Mouse (Mus musculus) thymus, postnatal 4 days (tissue): ENCODE results near the gene Nrf1.

Source experiments
- DNase-seq: peaks from one replicate; pipeline ENCODE4 v3.0.0; 2021

The Nrf1 gene

DNA sequence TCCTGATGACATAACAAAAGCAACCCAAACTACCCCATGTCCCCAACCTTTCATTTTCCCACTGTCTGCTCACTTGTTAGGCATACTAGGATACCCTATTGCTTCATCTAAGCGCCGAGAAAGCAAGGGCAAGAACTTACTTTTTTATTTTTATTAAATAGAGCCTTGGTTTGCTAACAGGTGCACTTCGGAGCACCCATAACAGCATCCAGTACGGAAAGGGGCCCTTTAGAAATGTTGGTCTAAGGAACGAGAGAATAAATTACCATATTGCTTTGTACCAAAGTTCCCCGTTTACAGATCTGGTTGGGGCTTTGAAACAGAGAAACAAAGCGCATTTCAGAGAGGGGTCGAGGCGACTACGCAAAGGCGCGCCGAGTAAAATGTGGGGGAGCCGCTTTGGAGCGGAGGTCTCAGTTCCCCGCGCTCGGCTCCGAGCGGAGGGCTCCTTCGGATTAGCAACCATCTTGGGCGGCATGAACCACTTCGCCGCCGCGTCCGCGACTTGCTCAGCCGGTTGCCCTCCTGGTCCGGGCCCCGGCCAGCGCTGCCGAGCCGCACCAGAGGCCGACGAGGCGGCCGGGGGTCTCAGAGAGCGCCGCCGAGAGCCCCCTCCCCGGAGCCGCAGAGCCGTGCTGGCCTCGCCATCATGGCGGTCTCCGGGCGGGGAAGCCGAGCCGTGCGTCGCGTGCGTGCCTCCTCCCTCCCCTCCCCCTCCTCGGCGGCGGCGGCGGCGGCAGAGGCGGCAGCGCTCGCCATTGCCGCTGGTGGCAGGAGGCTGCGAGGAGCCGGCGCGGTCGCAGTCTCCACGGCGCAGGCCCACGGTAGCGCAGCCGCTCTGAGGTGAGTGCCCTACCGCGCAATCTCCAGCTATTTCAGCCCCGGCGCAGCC lies at the start of gene Nrf1:
TSS of gene Nrf1 (plus strand) at position 718 of the 892 bp plus-strand sequence.
- DNase-seq = peak; percentile 97

DNA sequence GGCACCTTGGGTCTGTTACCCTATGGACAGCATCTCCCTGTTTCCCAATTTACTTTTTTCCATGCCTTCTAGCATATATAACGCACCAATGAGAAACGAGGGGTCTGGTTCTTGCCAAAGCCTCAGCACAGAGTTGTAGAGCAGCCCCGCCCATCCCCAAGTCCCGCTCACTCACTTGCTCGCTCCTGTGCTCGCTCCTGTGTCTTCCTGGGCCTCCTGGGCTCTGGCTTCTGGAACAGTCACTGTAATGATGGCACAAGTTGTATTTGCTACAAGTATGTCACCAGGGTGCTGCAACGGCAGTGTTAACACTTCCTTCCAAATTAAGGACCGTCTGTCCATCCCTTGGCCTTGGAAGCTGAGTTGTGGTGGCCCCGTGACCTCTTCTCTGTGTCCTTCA lies 49.6 kb upstream of the Nrf1 start:
- DNase-seq = peak; percentile 34

DNA sequence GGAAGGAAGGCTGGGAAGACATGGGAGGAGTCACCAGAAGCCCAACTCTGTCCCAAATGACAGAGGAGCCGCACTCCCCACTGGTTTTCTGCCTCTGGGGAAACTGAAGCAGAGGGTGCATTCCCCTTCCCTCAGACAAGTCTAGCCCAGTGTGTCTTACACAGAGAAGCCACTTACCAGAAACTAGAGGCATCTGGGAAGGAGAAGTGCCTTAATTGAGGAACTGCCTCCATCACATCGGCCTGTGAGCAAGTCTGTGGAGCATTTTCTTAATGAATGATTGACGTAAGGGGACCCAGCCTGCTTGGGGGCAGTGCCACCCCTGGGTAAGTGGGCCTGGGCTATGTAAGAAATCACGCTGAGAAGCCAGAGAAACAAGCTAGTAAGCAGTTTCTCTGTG lies 49.0 kb upstream of the Nrf1 start:
- no peak for DNase-seq

DNA sequence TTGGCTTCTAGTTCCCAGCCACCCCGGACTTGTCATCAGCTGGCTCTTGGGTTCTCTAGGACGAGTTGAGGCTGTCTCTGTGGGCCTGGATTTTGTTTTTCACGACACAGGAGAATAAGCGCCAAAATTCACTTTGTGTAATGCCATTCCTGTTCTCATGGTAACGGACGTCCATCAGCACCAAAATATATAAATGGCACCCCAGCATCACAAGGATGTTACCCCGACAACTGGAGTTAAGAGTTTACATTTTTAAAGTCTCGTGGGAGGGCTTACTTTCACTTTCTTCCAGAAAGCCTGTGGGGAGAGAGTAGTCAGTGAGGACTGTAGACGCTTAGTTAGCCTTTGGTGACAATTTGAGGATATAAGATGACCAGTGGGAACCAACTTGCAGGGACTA lies 45.2 kb upstream of the Nrf1 start:
- DNase-seq = no peak

DNA sequence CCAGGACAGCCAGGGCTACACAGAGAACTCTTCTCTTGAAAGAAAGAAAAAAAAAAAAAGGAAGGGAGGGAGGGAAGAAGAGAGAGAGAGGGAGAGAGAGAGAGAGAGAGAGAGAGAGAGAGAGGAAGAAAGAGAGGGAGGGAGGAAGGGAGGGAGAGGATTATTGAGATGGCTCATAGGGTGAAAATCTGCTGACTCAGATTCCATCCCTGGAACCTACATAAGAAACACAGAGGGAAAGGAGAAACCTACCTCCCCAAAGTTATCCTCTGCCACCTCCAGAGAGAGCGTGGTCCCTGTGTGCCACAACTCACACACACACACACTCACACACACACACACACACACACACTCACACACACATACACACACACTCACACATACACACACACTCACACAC lies 41.9 kb upstream of the Nrf1 start:
- no peak for DNase-seq

DNA sequence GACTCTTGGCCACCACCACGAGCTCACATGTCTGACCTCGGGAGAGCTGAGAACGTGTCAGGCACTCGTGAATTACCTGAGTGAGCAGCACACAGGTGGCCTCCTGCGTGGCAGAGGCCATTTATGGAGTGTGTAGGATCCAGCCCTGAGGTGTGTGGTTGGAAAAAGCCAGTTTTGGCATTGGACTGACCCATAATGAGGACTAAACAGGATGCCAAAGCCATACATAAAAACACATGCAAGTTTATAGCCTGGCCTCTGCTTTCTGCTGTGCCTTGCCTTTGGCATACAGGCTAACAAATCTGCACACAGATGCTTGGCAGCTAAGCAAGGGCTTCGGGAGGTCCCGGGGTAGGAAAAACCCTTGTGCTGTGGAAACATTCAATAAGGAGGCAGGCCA lies 38.6 kb upstream of the Nrf1 start:
- no peak for DNase-seq

DNA sequence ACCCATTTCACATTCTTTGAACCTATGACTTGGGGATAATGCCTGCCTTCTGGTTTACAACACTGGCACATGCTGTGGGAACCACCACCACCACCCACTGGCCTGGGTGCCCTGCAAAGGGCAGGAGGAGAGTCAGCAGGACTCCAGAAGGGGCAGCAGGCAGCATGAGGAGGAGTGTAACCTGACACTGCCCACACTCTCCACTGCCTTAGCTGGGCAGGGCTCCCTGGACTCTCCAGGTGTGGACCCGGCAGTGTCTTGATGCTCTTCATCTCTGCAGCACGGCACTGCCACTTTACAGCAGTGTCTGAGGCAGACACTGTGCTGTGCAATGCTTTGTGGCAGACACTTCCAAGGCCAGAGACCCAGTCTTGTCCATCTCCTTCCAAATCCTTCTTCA lies 34.3 kb upstream of the Nrf1 start:
- DNase-seq = no peak

DNA sequence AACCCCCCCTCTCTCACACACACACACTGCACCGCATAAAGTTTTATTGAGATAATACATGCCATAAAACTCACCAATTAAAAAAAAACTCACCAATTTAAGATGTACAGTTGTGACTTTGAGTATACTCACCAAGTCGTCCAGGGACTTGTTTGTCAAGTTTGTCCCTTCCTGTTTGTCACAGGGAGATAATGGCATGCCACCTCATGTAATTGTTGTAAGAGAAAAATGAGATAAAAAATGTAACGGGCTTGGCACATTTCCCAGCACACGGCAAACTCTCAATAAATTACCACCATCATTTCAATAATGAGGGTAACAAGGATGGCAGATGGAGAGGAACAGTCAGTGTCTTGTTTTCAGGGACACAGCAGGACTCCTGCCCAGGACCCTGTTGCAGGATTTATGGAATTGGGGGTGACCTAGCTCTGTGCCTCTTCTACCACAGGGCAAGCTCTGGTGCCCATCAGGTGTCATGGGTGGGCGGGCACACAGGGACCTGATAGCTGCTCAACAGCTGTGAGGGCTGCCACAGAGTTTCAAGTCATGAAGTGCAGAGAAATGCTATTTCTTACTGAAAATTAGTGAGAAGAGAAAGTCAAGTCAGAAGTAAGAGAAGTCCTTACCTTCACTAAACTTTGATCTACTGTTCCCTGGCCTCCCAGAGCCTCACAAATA lies 33.5 kb upstream of the Nrf1 start:
- no peak for DNase-seq

DNA sequence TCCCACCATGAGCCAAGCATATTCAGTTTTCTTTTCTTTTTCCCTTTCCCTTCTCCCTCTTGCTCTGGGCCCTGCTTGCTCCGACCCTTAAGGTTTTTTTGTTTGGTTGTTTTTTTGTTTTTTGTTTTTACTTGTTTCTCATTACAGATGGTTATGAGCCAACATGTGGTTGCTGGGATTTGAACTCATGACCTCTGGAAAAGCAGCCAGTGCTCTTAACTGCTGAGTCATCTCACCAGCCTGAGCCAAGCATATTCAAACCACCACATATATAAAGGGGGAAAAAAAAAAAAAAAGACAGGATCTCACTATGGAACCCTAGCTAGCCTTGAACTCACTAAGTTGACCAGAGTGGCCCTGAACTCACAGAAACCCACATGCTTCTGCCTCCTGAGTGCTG lies 26.5 kb upstream of the Nrf1 start:
- no peak for DNase-seq

DNA sequence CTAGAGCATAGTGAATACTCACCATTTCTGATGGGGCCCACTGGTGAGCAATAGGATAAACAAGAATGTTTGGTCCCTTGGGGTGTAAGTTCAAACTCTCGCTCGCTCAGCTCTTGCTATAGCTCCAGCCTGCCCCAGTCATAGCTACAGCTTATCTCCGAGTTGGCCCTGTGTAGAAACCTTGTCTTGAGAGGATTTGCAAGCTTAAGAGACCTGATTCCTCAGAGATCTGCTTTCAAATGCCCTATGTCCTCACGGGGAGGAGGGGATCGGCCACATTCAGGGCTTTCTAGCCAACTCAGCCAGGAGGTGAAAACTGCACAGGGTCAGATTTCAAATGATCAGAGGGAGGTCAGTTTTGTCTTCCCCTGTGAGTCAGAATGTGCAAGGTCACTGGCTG lies 26.1 kb upstream of the Nrf1 start:
- DNase-seq = no peak

DNA sequence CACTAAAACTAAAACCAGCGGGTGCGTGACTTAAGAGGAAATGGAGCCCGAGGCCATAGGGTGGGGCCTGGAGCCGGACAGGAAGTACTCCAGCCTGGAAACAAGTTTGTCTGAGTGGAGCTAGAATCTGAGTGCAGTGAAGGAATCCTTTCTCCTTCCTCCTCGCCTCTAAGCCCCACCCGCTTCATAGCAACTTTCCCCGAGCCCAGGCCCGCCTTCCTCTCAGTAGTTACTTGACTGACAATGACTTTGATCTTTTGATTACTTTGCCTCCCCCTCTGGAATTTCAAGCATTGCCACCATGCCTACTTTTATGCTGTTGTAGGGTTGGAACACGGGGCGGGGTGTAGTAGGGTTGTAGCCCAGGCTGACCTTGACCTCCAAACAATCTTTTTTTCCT lies 21.0 kb upstream of the Nrf1 start:
- DNase-seq = no peak

DNA sequence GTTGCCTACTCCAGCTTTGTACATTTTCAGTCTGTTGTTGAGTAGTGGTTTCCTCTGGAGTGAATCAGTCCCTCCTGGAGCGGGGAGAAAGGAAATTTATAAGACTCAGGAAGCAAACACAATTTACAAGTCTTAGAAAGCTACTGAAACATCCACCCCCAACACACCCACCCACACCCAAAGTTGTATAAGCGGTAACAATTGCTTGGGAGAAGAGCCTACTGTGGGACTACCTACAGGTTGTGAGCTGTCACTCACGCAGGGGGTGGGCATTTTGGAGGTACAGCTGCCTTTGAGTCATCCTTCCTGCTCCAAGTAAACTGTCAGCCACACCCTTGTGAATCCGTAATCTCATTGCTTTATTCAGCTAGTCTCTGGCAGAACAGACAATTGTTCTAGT lies 19.4 kb upstream of the Nrf1 start:
- DNase-seq = no peak

DNA sequence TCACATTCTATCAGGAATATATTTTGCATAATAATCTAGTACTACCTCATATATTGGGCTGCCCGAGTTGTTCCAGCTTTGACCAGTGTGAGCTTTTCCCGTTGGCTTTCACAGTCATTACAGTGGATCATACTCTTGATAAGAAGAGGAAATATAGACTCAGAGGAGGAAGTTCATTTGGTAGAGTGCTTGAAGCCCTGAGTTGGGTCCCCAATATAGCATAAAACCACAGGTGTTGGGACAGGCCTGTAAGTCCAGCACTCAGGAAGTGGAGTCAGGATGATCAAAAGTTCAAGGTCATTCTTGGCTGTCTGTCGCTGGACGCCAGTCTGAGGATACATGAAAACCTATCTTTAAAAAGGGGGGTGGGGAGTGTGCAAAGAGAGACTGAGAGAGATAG lies 12.7 kb upstream of the Nrf1 start:
- no peak for DNase-seq

DNA sequence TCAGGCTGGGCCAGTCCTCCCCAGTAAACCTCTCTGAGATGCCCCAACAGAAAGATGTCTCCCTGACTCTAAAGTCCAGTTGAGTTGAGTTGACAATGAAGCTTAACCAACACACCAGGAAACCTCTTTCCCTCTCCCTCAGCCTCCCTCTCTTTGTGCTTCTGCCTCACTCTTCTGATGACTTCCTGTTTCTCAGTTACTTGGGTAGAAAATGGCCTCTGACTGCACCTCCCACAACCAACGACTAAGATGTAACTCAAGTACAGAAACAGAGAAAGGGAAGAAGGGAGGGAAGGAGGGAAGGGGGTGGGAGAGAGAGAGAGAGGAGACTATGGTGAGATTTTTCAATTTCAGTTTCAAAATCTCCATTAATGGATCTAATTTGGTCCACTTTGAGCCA lies 6.3 kb upstream of the Nrf1 start:
- DNase-seq = no peak

DNA sequence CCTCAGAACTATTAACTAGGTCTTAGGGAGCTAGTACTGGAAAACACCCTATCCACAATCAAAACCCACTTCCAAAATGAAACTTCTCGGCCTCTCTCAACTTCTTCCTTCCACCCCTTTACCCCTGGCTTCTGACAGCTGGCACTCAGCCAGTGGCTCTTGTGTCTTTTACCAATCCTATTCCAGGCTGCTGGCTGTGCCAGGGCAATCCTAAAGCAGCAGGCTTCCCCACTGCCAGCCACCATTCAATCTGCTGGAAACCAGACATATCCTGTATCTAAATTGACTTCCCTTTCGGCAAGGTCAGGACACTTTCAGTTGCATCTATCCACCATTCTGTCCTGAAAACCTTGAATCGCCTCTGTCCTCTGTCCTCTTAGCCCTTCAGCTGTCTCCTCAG lies 5.3 kb upstream of the Nrf1 start:
- no peak for DNase-seq

DNA sequence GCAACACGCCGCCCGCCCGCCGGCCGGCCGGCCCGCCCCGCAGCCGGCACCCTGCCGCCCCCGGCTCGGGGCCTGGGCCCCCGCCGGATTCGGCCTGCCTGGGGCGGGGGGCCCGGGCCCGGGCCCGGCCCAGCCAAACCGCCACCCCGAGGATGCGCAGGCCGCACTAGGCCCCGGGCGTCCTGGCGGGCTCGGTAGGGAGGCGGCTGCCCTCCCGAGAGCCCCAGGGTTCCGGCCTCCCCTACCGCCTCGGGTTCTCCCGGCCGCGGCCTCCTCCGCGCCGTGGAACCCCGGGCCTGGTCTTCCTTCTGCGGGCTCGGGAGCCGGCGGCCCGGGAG lies 344 bp downstream of the Nrf1 start:
- DNase-seq = no peak

DNA sequence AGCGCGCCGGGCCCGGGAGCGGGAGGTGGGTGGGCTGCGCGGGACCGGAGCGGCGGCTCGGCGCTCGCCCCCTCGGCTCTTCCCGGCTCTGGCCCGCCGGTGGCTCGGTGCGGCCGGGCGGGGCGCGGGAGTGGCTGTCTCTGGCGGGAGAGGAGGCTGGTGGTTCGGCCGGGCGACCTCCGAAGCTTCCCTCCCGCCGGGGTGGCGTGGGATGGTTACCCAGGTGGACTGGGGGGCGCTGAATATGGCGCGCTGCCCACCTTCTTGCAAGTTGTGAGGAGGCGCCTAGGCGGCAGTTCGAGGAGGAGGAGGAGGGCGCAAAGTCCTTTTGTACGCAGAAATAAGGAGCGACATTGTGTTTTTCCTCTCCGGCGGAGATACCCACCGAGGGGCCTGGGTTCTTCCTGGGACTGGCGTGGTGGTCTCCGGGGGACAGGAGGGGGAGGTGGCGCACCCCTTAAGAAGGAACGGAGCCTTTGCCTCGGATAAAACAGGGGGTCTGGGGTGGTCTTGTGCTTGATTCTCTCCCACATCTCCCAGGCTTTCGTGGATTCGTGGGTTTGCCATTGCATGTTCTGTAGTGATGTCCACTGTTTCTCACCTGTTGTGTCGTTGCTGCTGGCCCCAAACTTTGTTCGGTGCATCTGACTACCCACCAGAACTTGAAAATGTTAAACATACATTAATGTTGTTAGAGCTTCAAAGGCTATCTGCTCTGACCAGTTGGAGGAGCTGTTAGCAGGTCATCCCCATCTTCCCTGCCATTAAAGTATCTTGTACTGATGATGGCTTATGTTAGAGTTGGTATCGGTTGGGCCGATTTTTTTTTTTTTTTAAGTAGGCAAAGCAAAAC lies 939 bp downstream of the Nrf1 start:
- DNase-seq = peak; percentile 78

DNA sequence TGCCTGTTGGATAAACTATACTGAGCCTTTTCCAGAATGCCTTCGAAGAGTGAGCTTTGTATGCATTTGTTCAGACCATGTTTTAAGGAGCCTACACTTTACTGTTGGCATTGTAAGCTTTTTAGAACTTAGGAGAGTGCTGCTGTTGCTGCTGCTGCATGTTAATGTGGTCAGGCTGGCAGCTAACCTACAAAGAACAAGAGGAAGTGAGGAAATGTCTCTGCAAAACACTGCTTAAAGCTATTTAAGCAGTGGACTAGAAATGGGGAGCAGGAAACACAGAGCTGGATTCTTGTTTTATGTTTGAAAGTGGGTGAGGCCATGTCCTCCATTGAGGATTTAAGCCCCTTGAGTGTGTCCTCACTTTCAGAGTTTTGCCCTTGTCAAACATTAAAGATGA lies 5.3 kb downstream of the Nrf1 start:
- DNase-seq = no peak

DNA sequence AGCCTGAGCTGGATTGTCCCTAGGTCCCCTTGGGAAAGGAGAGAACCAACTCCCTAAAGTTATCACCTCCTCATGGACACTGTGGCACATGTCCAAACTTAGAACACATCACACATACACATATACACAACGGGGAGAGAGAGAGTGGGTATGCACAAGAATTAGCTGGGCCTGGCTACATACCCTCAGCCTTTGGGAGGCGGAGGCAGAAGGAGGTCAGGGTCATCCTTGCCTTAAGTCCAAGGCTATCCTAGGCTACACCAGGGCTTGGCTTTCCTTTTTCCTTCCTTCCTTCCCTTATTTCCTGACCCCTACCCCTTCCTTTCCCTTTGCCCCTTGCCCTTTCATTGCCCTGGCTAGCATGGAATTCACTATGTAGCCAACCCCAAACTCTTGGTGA lies 14.8 kb downstream of the Nrf1 start:
- no peak for DNase-seq

DNA sequence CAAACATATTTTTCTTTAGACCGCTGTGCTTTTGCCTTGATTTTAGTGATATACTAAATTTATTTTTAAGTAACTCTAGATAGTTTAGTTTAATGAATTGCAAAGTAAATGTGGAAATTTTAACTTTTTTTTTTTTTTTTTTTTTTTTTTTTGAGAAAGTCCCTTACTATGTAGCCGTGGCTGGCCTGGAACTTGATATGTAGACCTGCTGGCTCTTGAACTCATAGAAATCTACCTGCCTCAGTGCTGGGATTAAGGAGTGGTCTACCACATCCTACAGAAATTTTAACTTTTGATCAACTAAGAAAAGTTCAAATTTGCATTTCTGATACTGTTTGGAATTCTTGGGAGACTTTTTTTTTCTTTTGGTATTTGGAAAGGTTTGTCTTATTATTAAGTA lies 17.6 kb downstream of the Nrf1 start:
- DNase-seq = no peak

DNA sequence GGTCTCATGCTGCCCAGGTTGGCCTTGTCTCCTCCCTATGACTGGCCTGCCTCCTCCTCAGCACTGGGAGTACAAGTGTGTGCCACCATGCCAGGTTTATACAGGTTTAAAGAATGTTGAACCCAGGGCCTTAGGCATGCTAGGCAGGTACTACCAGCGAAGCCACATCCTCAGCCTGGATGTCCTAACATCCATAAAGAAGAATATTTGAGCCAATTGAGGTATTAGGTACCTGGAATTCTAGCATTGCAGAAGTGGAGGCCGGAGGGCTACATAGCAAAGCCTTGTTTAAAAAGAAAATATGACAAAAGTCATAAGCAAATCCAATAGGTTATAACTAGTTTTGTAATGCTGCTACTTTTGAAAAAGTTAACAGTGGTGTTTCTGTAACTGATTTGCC lies 19.0 kb downstream of the Nrf1 start:
- no peak for DNase-seq

DNA sequence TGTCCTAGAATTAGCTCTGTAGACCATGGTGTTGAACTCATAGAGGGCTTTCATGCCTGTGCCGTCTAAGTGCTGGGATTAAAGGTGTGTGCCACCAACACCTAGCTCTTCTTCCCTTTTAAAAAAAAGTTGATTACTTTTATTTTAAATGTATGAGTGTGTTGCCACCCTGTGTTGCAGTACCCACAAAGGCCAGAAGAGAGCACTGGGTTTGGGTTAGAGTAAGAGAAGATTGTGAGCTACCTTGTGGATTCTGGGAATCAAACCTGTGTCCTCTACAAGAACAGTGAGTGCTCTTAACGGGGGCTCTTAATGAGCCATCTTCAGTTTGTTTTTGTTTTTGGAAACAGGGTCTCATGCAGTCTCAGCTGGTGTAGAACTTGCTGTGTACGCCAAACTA lies 24.7 kb downstream of the Nrf1 start:
- peak; percentile 56 for DNase-seq

DNA sequence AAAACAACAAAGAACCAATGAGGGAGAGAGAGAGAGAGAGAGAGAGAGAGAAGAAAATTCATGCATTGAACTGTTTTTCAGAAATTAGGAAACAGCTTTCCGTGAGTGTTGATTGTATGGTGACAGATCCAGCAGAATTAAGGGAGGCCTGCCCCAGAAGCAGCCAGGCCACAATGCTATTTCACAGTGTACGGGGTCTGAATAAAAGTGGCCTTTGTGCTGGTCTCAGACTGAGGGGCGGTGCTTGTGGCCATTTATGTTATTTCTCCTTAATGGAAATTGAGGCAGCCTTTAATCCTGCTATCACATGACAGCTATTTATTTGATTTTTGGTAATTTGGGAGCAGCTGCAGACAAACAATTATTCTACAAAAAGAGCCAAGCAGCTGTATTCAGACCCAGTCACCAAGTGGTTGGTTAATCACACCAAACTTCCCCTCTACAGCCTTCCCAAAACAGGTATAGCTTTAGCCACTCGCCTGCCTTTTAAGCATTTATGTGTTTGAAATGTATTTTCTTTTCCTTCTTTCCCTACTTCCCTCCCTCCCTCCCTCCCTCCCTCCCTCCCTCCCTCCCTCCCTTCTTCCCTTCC lies 31.2 kb downstream of the Nrf1 start:
- DNase-seq = no peak
